Mouse (Mus musculus) lung, postnatal 14 days (tissue): ENCODE results near the gene Fgfr3.

ENCODE experiments used
- DNase-seq: peaks from one replicate; pipeline ENCODE4 v3.0.0; 2021

Fgfr3 gene

GRCm38 (mm10) chr5:33698669-33699068 is 22.8 kb upstream of the Fgfr3 start:
- no peak for DNase-seq

DNA sequence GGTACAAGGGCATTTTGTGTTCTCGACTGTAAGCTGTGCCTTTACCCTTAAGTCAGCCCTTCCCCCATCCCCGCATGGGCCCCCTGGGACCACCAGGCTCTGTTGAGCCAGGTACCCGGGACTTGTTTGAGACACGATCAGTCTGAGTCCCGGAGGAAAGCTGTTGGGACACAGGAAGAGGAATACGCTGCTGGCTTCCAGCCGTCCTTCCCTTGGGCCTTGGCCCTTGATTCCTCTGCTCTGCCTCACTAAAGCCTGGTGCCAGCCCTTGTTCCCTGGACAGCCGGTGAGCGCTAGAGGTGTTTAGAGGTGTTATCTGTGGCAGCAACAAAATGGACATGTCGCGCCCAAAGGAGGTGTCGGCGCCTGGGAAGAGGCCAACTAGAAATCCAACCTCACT is 21.5 kb upstream of the Fgfr3 start:
- DNase-seq, result no peak

DNA sequence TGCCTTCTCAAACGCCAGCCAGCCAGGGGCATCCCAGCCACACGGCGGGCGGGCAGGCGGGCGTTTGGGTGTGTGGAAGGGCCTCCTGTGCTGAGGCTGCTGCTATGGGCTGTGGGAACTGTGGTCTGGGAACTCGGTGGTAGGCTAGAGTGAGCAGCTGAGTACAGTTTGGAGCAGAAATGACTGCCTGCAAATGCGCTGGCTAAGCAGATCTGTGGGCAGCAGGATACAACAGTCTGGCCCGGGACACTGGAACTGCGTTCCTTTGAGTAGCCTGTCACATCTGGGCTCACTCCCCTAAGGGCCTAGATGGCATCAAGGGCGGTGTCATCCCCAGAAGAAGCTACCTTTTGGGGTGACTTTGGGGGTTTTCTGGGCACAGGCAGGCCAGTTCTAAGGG is 19.6 kb upstream of the Fgfr3 start:
- no peak for DNase-seq

- no peak for DNase-seq
These were observed 17.5 kb upstream of the Fgfr3 start for GRCm38 (mm10) chr5:33703999-33704398.

DNA sequence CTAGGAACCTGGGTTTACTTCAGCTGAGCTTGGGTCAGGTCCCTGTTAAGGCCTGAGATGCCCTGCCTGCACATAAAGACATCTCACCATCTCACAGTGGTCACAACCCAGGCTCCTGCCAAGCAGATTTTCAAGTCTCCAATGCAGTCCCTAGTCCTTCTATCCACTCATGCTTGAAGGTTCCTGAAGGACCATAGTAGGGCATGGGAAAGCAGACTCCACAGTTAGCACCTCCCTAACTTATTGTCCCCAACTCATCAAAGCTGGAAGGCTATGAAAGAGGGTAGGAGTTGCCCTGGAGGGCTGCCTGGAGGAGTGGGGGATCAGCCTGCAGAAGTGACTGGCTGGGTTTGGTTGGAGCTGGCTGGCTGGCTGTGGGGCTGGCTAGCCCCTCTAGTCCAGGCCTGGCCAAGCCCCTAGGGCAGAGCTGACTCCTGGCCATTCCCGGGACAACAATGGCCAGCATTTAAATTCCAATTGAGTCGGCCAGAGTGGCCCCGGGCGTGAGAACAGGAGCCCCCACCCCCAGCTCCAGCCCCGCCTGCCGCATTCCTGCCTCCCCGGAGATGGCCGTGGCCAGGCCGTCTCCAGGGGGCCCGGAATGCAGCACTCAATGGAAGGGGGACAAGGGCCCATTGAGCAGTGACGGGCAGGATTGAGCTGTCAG is 16.4 kb upstream of the Fgfr3 start:
- DNase-seq, result no peak

DNA sequence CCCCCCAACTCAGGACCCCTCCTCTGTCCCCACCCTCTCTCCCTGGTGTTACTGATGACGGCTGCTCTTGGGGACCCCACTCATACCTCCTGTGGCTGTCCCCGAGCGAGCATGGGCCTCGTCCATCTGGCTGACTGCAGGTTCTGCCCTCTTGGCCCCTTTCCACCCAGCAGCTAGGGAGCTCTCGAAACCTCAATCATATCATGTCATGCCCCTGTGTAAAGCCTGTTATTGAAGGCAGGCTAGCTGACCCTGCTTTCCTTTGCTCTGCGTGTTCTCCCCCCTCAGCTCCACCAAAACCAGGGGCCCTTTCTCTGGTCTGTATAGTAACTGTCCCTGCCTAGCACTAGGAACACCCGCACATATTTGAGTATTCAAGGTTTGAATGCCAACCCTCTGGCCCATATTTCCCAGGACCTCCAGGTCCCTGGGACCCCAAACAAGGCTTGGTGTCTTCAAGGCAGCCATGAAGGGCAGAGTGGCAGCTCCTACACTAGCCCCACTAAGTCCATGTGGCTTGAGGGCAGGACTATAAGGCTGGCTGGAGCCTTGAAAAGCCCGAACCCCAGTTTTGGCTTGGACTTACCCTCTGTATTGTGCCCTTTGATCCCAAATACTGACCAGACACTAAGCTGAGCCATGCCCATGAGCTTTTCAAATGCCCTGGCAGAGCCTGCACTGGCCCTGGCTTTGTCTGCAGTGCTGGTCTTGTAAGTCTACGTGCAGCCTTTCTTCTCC is 15.7 kb upstream of the Fgfr3 start:
- no peak for DNase-seq

- no peak for DNase-seq
These were observed 15.2 kb upstream of the Fgfr3 start for GRCm38 (mm10) chr5:33706350-33706629.

DNA sequence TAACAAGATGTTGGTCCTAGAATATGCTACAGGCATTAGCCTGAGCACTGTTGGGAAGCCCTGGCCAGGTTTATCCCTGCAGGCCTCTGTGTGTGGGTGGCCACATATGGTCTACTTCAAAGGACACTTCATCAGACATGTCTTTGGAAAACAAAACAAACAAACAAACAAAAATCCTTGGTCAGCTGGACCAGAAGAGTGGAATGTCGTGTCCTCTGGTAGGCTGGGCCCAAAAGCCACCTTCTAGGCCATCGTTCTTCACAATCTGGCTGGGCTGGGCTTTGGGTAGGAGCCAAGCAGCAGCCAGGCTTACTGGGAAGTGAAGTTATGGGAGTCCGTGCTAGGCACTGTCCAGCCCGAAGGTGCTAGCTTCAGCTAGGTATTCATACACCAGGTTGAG is 14.3 kb upstream of the Fgfr3 start:
- peak; percentile 55 for DNase-seq

GRCm38 (mm10) chr5:33709037-33709436 is 12.4 kb upstream of the Fgfr3 start:
- no peak for DNase-seq

GRCm38 (mm10) chr5:33712550-33712949 is 8.9 kb upstream of the Fgfr3 start:
- DNase-seq, result no peak

GRCm38 (mm10) chr5:33715182-33715581 is 6.3 kb upstream of the Fgfr3 start:
- DNase-seq, result no peak

GRCm38 (mm10) chr5:33716467-33716866 is 5.0 kb upstream of the Fgfr3 start:
- DNase-seq, result no peak

DNA sequence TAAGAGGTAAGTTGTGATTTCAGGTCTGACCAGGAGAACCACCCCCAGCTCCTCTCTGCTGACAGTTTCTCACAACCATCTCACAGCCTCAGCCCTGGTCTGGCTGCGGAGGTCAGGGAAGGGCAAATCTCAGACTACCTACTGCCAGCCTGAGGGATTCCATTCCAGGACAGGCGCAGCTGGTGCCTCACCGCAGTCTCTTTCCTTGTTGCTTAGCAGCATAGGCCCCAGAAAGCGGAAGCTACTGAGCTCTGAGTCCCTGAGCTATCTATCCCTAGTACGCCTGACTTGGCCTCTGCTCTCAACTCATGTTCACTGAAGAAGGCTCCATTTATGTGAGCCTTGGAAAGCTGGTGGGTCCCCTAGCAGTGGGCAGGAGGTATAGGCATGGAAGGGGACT is 3.0 kb upstream of the Fgfr3 start:
- DNase-seq, result no peak

DNA sequence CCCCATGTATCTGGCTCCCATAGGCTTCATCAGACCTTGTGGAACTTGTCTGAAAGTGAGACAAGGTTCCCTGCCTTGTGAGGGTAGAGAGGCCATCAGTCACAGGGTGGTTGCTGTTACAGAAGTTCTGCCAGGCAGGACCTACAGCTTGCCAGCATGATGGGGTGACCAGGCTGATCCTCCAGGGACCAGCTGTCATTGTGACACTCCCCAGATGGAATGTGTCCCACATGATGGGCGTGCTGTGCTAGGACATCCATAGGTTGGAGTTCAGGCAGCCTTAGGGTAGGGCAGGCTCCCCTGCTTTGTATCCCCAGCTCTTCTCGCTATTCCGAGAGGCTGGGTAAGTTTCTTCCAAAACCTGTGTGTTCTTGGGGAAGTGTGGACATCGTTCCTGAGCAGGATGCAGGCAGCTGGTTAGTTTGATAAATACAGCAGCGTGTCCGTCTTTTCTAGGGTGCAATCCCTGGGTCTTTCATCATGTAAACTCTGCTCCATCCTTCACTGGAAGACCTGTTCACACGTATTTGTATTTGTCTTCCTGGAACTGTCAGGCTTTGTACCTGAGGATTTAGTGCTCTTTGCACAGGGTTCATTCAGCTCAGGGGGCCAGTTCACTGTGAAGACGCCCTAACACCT is 503 bp upstream of the Fgfr3 start:
- no peak for DNase-seq

GRCm38 (mm10) chr5:33722266-33723018 is 968 bp downstream of the Fgfr3 start:
- DNase-seq, result no peak

- no peak for DNase-seq
These were observed 1.7 kb downstream of the Fgfr3 start for GRCm38 (mm10) chr5:33723019-33723640.

DNA sequence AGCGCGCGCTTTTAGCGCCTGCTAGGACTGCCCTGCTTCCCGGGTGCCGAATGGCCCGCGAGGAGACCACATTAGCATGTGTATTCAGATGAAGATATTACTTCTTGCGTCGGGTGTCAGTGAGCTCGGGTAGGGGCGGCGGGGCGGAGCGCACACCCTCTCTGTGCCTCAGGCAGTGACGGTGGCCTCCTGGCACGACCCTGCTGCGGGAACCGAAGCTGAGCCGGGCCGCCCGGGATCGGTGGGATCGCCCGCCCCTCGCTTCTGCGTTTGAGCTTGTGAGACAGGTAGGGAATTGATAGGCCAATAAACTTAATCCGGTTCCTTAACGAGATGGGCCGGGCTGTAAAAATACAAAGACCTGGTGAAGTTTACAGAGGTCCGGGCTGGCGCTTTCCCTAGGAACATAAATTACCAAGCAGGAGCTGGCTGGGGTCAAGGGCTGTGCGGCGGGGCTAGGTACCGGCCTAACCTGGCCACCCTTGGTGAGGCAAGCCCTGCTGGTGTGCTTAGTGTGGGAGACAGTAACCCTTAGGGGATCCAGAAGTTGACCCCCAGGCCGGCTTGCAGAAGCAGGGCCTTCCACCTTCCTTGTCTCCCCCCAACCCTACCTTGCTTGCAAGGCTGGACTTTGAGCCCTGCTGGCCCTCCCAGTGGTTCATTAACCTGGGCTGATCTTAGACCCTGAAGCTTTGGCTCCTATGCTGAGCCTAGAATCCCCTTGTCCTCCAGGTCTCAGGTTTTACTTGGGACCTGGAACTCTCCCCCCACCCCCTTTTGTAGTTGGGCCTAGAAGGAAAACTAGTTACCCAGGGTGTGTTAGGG is 2.4 kb downstream of the Fgfr3 start:
- no peak for DNase-seq

DNA sequence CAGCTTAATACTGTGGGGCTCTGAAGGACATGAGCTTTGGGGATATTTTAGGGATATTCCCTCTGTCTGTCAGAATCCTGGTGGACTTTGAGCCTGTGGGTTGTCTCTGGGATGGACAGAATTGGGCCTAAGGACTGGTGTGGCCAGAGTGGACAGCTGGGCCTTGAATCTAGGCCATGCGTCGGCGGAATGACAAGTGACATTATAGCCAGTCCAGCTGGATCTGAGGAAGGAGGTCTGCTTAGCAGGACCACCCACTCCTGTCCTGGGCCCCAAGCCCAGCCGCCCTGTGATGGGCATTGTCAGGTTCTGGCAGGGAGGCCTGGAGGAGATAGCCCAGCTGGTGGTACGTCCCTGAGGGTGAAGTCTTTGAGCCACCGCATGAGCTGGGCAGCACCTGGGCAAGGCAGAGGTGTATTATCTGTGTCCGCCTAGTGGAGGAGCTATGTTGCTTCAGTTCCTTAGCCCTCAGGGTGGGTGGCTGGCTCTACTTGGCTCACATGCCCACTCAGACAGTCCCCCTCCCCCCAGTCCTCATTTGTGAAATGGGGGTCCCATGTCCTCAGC is 4.7 kb downstream of the Fgfr3 start:
- DNase-seq, result peak; percentile 68

DNA sequence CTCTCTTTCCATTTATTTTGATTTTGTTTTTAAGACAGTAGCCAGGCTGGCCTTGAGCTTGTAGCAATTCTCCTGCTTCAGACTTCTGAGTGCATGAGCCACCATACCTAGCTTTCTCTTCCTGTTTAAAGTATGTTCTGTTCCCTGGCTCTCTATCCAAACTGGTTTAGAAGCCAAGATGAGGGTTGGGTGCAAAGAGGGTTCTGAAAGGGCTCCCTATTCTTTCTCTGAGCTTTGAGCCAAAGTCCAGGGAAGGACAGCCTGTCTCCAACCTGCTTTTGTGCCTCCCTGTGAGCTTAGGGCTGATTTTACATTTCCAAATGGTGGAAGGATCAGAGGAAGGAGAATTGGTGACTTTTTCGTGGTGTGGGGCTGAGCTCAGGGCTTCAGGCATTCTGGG is 5.4 kb downstream of the Fgfr3 start:
- DNase-seq, result no peak

DNA sequence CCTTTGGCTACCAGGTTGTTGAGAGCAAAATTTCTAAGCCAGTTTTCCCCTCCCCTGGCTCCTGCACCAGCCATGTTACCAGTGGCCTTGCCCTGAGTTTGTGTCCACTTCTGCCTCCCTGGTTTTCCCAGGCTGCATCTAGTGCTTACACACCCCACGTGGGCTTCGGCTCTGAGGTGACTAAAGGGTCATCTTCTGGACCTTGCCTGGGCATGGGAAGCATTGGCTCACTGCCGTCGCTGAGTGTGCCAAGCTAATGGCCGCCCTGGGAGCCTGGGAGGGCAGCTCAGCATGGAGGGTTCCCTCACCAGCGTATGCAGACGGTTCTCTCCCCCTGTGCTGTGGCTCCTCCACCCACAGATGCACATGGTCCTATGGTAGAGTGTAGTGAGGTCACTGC is 7.4 kb downstream of the Fgfr3 start:
- DNase-seq, result no peak

- peak; percentile 40 for DNase-seq
These were observed 9.0 kb downstream of the Fgfr3 start for GRCm38 (mm10) chr5:33730516-33730915.

GRCm38 (mm10) chr5:33731051-33731450 is 9.6 kb downstream of the Fgfr3 start:
- DNase-seq, result peak; percentile 30
